Mouse (Mus musculus): Measurements from ENCODE around the gene Olfr922.

Olfr922 gene

GRCm38 (mm10) chr9:38814314-38814713 is at the start of gene Olfr922:
Gene Olfr922, plus strand, starts transcription at chr9:38814614.
- no peak for DNase-seq

GRCm38 (mm10) chr9:38772768-38773167 is 41.6 kb upstream of the Olfr922 start, which contains the start of gene Olfr921:
Gene Olfr921, plus strand, starts transcription at chr9:38773068.
- no peak for DNase-seq

- no peak for DNase-seq
Measured at GRCm38 (mm10) chr9:38792689-38793088, 21.7 kb upstream of the Olfr922 start.

GRCm38 (mm10) chr9:38805696-38806095 is 8.7 kb upstream of the Olfr922 start:
- no peak for DNase-seq

GRCm38 (mm10) chr9:38815458-38815986 is 1.1 kb downstream of the Olfr922 start:
- no peak for DNase-seq

GRCm38 (mm10) chr9:38826245-38826644 is 11.8 kb downstream of the Olfr922 start, which contains the start of gene Olfr923:
Gene Olfr923, plus strand, starts transcription at chr9:38826545.
- DNase-seq, result no peak

- DNase-seq, result no peak
Measured at GRCm38 (mm10) chr9:38833027-38833426, 18.6 kb downstream of the Olfr922 start.

- DNase-seq, result no peak
Measured at GRCm38 (mm10) chr9:38844149-38844548, 29.7 kb downstream of the Olfr922 start, which contains the start of gene Olfr924. Gene Olfr924, plus strand, starts transcription at chr9:38844449.

GRCm38 (mm10) chr9:38854760-38855159 is 40.3 kb downstream of the Olfr922 start, which contains the start of gene Olfr26:
Gene Olfr26, plus strand, starts transcription at chr9:38855060.
- DNase-seq, result no peak
